Mouse (Mus musculus): ENCODE data around the gene Serpina6.

DNA sequence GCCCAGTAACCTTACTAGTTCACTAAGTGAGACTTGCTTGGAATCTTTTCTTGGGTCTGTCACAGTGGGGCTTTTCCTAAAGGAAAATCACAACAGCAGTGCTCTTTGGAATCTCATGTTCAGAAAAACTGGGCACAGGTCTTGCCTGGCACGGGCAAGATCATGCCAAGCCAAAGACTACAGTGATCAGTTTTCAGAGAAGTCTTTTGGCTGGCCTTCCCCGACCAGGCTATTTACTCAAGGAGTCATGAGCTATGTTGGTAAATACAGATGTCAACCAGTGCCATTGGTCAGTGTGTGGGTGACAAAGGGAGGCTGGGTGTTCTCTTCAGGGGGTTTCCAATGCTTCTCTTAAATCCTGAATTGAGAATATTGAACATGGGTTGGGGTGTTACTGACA, 2.2 kb upstream of the Serpina6 start:
- no peak for TF ChIP-seq CTCF (IDR thresholded peaks at IDR 0.05; ENCODE audit: low read depth)
- TF ChIP-seq EP300 (IDR thresholded peaks at IDR 0.05; ENCODE audit: low read depth): no peak

All from liver, embryonic 14.5 days (tissue).